Mouse (Mus musculus) kidney, postnatal 10 days (tissue): ENCODE data around the gene Ppm1l.

Experiments
- DNase-seq: peaks from one replicate; pipeline ENCODE4 v3.0.0; 2021; ENCODE audit warnings: mixed read lengths

Ppm1l gene

GRCm38 (mm10) chr3:69446989-69447388 is 130.3 kb downstream of the Ppm1l start:
- no peak for DNase-seq

GRCm38 (mm10) chr3:69449041-69449440 is 132.4 kb downstream of the Ppm1l start:
- no peak for DNase-seq

- DNase-seq = peak; percentile 11
Observed at GRCm38 (mm10) chr3:69454330-69454729, 137.7 kb downstream of the Ppm1l start.

GRCm38 (mm10) chr3:69456071-69456470 is 139.4 kb downstream of the Ppm1l start:
- no peak for DNase-seq

GRCm38 (mm10) chr3:69458756-69459155 is 142.1 kb downstream of the Ppm1l start:
- DNase-seq = no peak

- no peak for DNase-seq
Observed at GRCm38 (mm10) chr3:69461956-69462355, 145.3 kb downstream of the Ppm1l start.

- no peak for DNase-seq
Observed at GRCm38 (mm10) chr3:69465751-69466150, 149.1 kb downstream of the Ppm1l start.

- DNase-seq = no peak
Observed at GRCm38 (mm10) chr3:69468280-69469008, 151.8 kb downstream of the Ppm1l start.

- no peak for DNase-seq
Observed at GRCm38 (mm10) chr3:69469463-69470141, 152.9 kb downstream of the Ppm1l start.

- DNase-seq = no peak
Observed at GRCm38 (mm10) chr3:69470142-69470796, 153.6 kb downstream of the Ppm1l start.

GRCm38 (mm10) chr3:69475850-69476450 is 159.3 kb downstream of the Ppm1l start:
- DNase-seq = no peak

- peak; percentile 44 for DNase-seq
Observed at GRCm38 (mm10) chr3:69479937-69480336, 163.3 kb downstream of the Ppm1l start.

- DNase-seq = peak; percentile 80
Observed at GRCm38 (mm10) chr3:69481835-69482234, 165.2 kb downstream of the Ppm1l start.

- DNase-seq = no peak
Observed at GRCm38 (mm10) chr3:69484006-69484574, 167.4 kb downstream of the Ppm1l start.

- DNase-seq = no peak
Observed at GRCm38 (mm10) chr3:69484582-69484981, 167.9 kb downstream of the Ppm1l start.

- no peak for DNase-seq
Observed at GRCm38 (mm10) chr3:69485347-69485746, 168.7 kb downstream of the Ppm1l start.

- DNase-seq = peak; percentile 37
Observed at GRCm38 (mm10) chr3:69485756-69486155, 169.1 kb downstream of the Ppm1l start.

- DNase-seq = no peak
Observed at GRCm38 (mm10) chr3:69487471-69487870, 170.8 kb downstream of the Ppm1l start.

GRCm38 (mm10) chr3:69489669-69490068 is 173.0 kb downstream of the Ppm1l start:
- DNase-seq = no peak

GRCm38 (mm10) chr3:69490981-69491681 is 174.5 kb downstream of the Ppm1l start:
- DNase-seq = peak; percentile 70

GRCm38 (mm10) chr3:69494233-69495010 is 177.8 kb downstream of the Ppm1l start:
- DNase-seq = no peak

- no peak for DNase-seq
Observed at GRCm38 (mm10) chr3:69497178-69497577, 180.5 kb downstream of the Ppm1l start.
